Mouse (Mus musculus) mouse trophoblast stem cell (cell line): ENCODE measurements around the gene Vav2.

Experiments
- in situ Hi-C, 2 experiments: fragments of 300-500 bp; cut with MseI, MboI; formaldehyde crosslinking; loops; 2 replicates in 1 of 2; 3 replicates in 1 of 2; pipeline ENCODE4 v1.15.1; 2025

The Vav2 gene

GRCm38 (mm10) chr2:27426855-27427457, at the start of gene Vav2:
TSS of gene Vav2 (minus strand) at chr2:27427033.
- in situ Hi-C loops, result loop anchor here (5.0 kb wide), 1 partner anchor 145 kb away; no protein-coding TSS in a partner anchor

- in situ Hi-C loops, result no loop called here
Measured at GRCm38 (mm10) chr2:27475495-27476302, 48.9 kb upstream of the Vav2 start.

GRCm38 (mm10) chr2:27474621-27475484, 48.0 kb upstream of the Vav2 start:
- in situ Hi-C loops, result no loop called here

GRCm38 (mm10) chr2:27473911-27474310, 47.1 kb upstream of the Vav2 start:
- in situ Hi-C loops, result no loop called here

GRCm38 (mm10) chr2:27473061-27473765, 46.4 kb upstream of the Vav2 start:
- in situ Hi-C loops, result no loop called here

- in situ Hi-C loops, result no loop called here
Measured at GRCm38 (mm10) chr2:27471170-27471584, 44.3 kb upstream of the Vav2 start.

GRCm38 (mm10) chr2:27470535-27470934, 43.7 kb upstream of the Vav2 start:
- in situ Hi-C loops, result no loop called here

GRCm38 (mm10) chr2:27469991-27470355, 43.1 kb upstream of the Vav2 start:
- in situ Hi-C loops, result no loop called here

GRCm38 (mm10) chr2:27469292-27469990, 42.6 kb upstream of the Vav2 start:
- in situ Hi-C loops, result no loop called here

GRCm38 (mm10) chr2:27462901-27463300, 36.1 kb upstream of the Vav2 start:
- in situ Hi-C loops, result no loop called here

GRCm38 (mm10) chr2:27461881-27462660, 35.2 kb upstream of the Vav2 start:
- in situ Hi-C loops, result no loop called here

GRCm38 (mm10) chr2:27460651-27461050, 33.8 kb upstream of the Vav2 start:
- in situ Hi-C loops, result no loop called here

GRCm38 (mm10) chr2:27460163-27460562, 33.3 kb upstream of the Vav2 start:
- in situ Hi-C loops, result no loop called here

GRCm38 (mm10) chr2:27459735-27460134, 32.9 kb upstream of the Vav2 start:
- in situ Hi-C loops, result no loop called here

GRCm38 (mm10) chr2:27450226-27450625, 23.4 kb upstream of the Vav2 start:
- in situ Hi-C loops, result no loop called here

GRCm38 (mm10) chr2:27447782-27448181, 20.9 kb upstream of the Vav2 start:
- in situ Hi-C loops, result no loop called here

GRCm38 (mm10) chr2:27446812-27447211, 20.0 kb upstream of the Vav2 start:
- in situ Hi-C loops, result no loop called here

- in situ Hi-C loops, result no loop called here
Measured at GRCm38 (mm10) chr2:27445910-27446309, 19.1 kb upstream of the Vav2 start.

- in situ Hi-C loops, result no loop called here
Measured at GRCm38 (mm10) chr2:27443450-27443708, 16.5 kb upstream of the Vav2 start.

GRCm38 (mm10) chr2:27442708-27443449, 16.0 kb upstream of the Vav2 start:
- in situ Hi-C loops, result no loop called here
